Mouse (Mus musculus) 416B (cell line): ENCODE data around the gene Mrpl12.

Source experiments
- DNase-seq: peaks from one replicate; pipeline ENCODE4 v3.0.0; 2011; ENCODE audit warnings: low read depth

The Mrpl12 gene

GRCm38 (mm10) chr11:120538485-120538884 lies 54.1 kb downstream of the Mrpl12 start:
- DNase-seq: no peak
